Mouse (Mus musculus) megakaryocyte, embryonic 14.5 days (primary cell): Measurements from ENCODE around the gene Mettl13. TPM values are rescaled to one million over a fixed set of nuclear protein-coding genes. Genes with fewer than 3 reads are reported as not detected.

ENCODE experiments used
- H3K27me3 ChIP-seq: replicated peaks from 2 replicates; pipeline ENCODE3; 2012; ENCODE audit warnings: inconsistent platforms
- H3K36me3 ChIP-seq: replicated peaks from 2 replicates; pipeline ENCODE3; 2012; ENCODE audit warnings: low read length, inconsistent platforms, mixed read lengths
- H3K4me1 ChIP-seq: 2 replicates; pipeline ENCODE4 v1.6.1; 2012; ENCODE audit warnings: inconsistent platforms
- H3K4me3 ChIP-seq: replicated peaks from 2 replicates; pipeline ENCODE3; 2012; ENCODE audit warnings: moderate library complexity, mild to moderate bottlenecking, inconsistent platforms
- H3K9me3 ChIP-seq: 2 replicates; pipeline ENCODE4 v1.6.1; 2012; ENCODE audit warnings: inconsistent platforms
- FLI1 ChIP-seq: IDR thresholded peaks from 2 replicates; pipeline ENCODE4 v1.6.1; 2012; ENCODE audit warnings: low read length, inconsistent platforms, mixed read lengths
- GATA1 ChIP-seq: IDR thresholded peaks from 3 replicates; pipeline ENCODE4 v1.6.1; 2012; ENCODE audit warnings: mixed read lengths, low read length, inconsistent platforms, borderline replicate concordance
- polyA plus RNA-seq: library from polyadenylated mRNA; stranded (reverse); fragments of >175 nt; gene quantifications from 2 replicates; pipeline ENCODE4 v1.2.3, GENCODE M21; 2012; ENCODE audit warnings: low replicate concordance; ENCODE audit not compliant: insufficient read depth

Mettl13 gene
- polyA plus RNA-seq, 1 experiment: 2.8 TPM

DNA sequence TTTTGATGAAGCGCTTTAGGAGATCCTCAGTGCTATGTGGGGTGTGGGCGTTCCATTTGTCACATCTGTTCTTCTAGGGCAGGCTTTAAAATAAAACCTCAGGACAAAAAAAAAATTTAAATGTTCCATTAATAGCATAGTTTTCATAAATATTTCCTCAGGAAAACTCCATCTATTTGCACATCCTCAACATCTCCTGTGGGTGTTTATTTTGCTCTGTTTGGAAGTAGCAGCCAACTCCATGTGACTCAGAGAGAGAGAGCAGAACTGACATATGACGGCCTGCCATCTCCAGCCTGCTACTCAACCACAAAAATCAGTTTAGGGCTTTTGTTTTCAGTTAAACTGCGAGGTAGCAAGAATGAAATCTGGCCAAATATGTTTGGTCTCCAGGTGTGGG lies 41.8 kb downstream of the Mettl13 start:
- Histone ChIP-seq H3K4me1 (peaks cover 17% of the 10 kb centered on the region), H3K4me3 (no peak overlapping the region), H3K36me3 (no peaks in the 10 kb centered on the region), H3K9me3 (no peaks in the 10 kb centered on the region), H3K27me3 (no peaks in the 10 kb centered on the region)
- TF ChIP-seq GATA1 (no peak), FLI1 (no peak)

DNA sequence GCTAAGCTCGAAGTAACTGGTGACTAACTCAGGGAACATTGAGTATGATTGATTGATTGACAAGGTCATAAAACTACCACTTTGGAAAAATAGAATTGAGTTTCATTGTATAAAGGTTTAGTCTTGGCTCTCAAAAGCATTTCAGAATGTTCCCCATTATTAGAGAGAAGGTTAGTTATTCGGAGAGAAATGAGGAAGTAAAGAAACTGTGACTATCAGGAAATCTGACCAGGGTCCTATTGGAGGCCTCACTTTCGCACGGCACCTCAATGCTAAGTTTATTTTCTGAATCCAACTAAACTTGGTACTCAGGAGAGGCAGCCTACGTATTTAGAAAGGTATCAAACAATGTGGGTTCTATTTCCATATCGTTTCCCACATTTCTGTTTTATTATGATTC lies 42.7 kb downstream of the Mettl13 start:
- H3K4me1 ChIP-seq: peaks cover 17% of the 10 kb centered on the region
- H3K9me3 ChIP-seq: 0 out of 2 replicates have a peak, but pooled peaks cover 2% of the 10 kb centered on the region
- H3K4me3 ChIP-seq: no peak overlapping the region
- no peaks in the 10 kb centered on the region for H3K36me3 ChIP-seq
- no peak for TF ChIP-seq FLI1
- TF ChIP-seq GATA1: no peak
- no peaks in the 10 kb centered on the region for H3K27me3 ChIP-seq

Other genes starting within 250 kb of the Mettl13 start
- 0.07 TPM in 1 of 2 replicates, not detected in the other for gene Dnm3, start 70.5 kb downstream of the Mettl13 start, polyA plus RNA-seq
- gene Vamp4, start 22.0 kb upstream of the Mettl13 start, polyA plus RNA-seq: 1.2 and 5.4 TPM in 2 replicates
- gene Myoc, start 90.6 kb upstream of the Mettl13 start, polyA plus RNA-seq: not detected in 2 replicates
- not detected in 2 replicates for gene Myocos, start 109.7 kb upstream of the Mettl13 start, polyA plus RNA-seq
- 4.8 and 10.4 TPM in 2 replicates for gene Prrc2c, start 192.0 kb upstream of the Mettl13 start, polyA plus RNA-seq